Mouse (Mus musculus) spleen, adult 2 months (tissue): ENCODE data around the gene Ssrp1. TPM values are rescaled to one million over a fixed set of nuclear protein-coding genes. Genes with fewer than 3 reads are reported as not detected.

Experiments used
- DNase-seq, 2 experiments: peaks; one replicate each; pipeline versions ENCODE4 v3.0.0 to v3.0.0-alpha.2; 2012 to 2021; ENCODE audit warnings: low spot score in 2 of 2, low read depth in 1 of 2
- H3K27ac ChIP-seq: fragments of 200-500 bp; 2 replicates; pipeline ENCODE4 v1.5.1; 2012; ENCODE audit warnings: low read length, inconsistent platforms; ENCODE audit not compliant: insufficient read depth
- H3K27me3 ChIP-seq: fragments of 200-500 bp; 2 replicates; pipeline ENCODE4 v1.6.1; 2012; ENCODE audit warnings: mild to moderate bottlenecking, moderate library complexity, low read length, inconsistent platforms; ENCODE audit not compliant: control insufficient read depth, insufficient read depth
- H3K36me3 ChIP-seq: fragments of 200-500 bp; 2 replicates; pipeline ENCODE4 v1.6.1; 2012; ENCODE audit warnings: mild to moderate bottlenecking, low read length, inconsistent platforms; ENCODE audit not compliant: control insufficient read depth, insufficient read depth
- H3K4me1 ChIP-seq: fragments of 200-500 bp; 2 replicates; pipeline ENCODE4 v1.6.1; 2011; ENCODE audit warnings: inconsistent platforms; ENCODE audit not compliant: control insufficient read depth, insufficient read depth, insufficient read length
- H3K4me3 ChIP-seq: fragments of 200-500 bp; 2 replicates; pipeline ENCODE4 v1.5.1; 2011; ENCODE audit warnings: mild to moderate bottlenecking, inconsistent platforms; ENCODE audit not compliant: insufficient read depth, insufficient read length; ENCODE audit errors: extremely low read depth
- CTCF ChIP-seq: fragments of 200-500 bp; IDR thresholded peaks from 2 replicates; pipeline ENCODE4 v1.5.1; 2011; ENCODE audit warnings: mild to moderate bottlenecking, inconsistent platforms; ENCODE audit not compliant: insufficient read depth, insufficient read length, insufficient replicate concordance; ENCODE audit errors: extremely low read depth
- POLR2A ChIP-seq: fragments of 200-500 bp; IDR thresholded peaks from 2 replicates; pipeline ENCODE4 v1.6.1; 2011; ENCODE audit warnings: low read depth, low read length, inconsistent platforms
- WGBS: fragments of 180-500 bp; shearing (Covaris S2); methylation state at CpG from one replicate; pipeline ENCODE4 v1.1.7; 2018; 5-methylcytosine and 5-hydroxymethylcytosine counted together
- polyA plus RNA-seq: library from polyadenylated mRNA; depleted of rRNA; stranded (reverse); fragments of >200 nt; gene quantifications from 2 replicates; pipeline ENCODE4 v1.2.3, GENCODE M21; 2012

Gene Ssrp1
- polyA plus RNA-seq, 1 experiment: 105 TPM

GRCm38 (mm10) chr2:85006600-85006999 lies 30.4 kb upstream of the Ssrp1 start:
- Histone ChIP-seq H3K27ac (no peak overlapping the region), H3K4me3 (no peak overlapping the region), H3K36me3 (no peaks in the 10 kb centered on the region), H3K27me3 (no peaks in the 10 kb centered on the region), H3K4me1 (no peaks in the 10 kb centered on the region)
- TF ChIP-seq POLR2A (no peak), CTCF (no peak)
- 92% methylated on average over 7 of the region's 7 CpGs for WGBS
- no peak for DNase-seq

GRCm38 (mm10) chr2:85007729-85008128 lies 29.3 kb upstream of the Ssrp1 start:
- no peaks in the 10 kb centered on the region for H3K4me1 ChIP-seq
- WGBS: 23% methylated on average over 4 of the region's 4 CpGs
- DNase-seq: peak; percentile 31 to 34
- H3K36me3 ChIP-seq: no peaks in the 10 kb centered on the region
- H3K27me3 ChIP-seq: no peaks in the 10 kb centered on the region
- peak; percentile 42; the same call in 1 of the 2 replicates for TF ChIP-seq CTCF
- no peak for TF ChIP-seq POLR2A
- no peak overlapping the region for H3K4me3 ChIP-seq
- no peak overlapping the region for H3K27ac ChIP-seq

GRCm38 (mm10) chr2:85009212-85009611 lies 27.8 kb upstream of the Ssrp1 start:
- WGBS: 89% methylated on average over 2 of the region's 2 CpGs
- DNase-seq: no peak

GRCm38 (mm10) chr2:85011906-85012604 lies 25.0 kb upstream of the Ssrp1 start:
- TF ChIP-seq CTCF: no peak
- TF ChIP-seq POLR2A: no peak
- Histone ChIP-seq H3K4me1 (peaks cover 5% of the 10 kb centered on the region; the same call in 1 of the 2 replicates), H3K36me3 (no peaks in the 10 kb centered on the region), H3K4me3 (no peak overlapping the region), H3K27ac (0 out of 2 replicates have a peak overlapping the region, but pooled peaks have one; percentile 38), H3K27me3 (no peaks in the 10 kb centered on the region)
- WGBS: 81% methylated on average over 9 of the region's 9 CpGs
- no peak for DNase-seq

More at GRCm38 (mm10) chr2:85009212-85009611, 27.8 kb upstream of the Ssrp1 start:
- TF ChIP-seq POLR2A: no peak
- no peak for TF ChIP-seq CTCF
- H3K27me3 ChIP-seq: no peaks in the 10 kb centered on the region
- no peak overlapping the region for H3K27ac ChIP-seq
- H3K4me1 ChIP-seq: no peaks in the 10 kb centered on the region
- H3K36me3 ChIP-seq: no peaks in the 10 kb centered on the region
- H3K4me3 ChIP-seq: no peak overlapping the region

GRCm38 (mm10) chr2:85012679-85013078 lies 24.4 kb upstream of the Ssrp1 start:
- TF ChIP-seq CTCF (no peak), POLR2A (no peak)
- DNase-seq: no peak
- Histone ChIP-seq H3K36me3 (no peaks in the 10 kb centered on the region), H3K27me3 (no peaks in the 10 kb centered on the region), H3K4me1 (peaks cover 5% of the 10 kb centered on the region; the same call in 1 of the 2 replicates), H3K4me3 (no peak overlapping the region), H3K27ac (0 out of 2 replicates have a peak overlapping the region, but pooled peaks have one; percentile 38)
- WGBS: 64% methylated on average over 14 of the region's 14 CpGs

GRCm38 (mm10) chr2:85013826-85014587 lies 23.0 kb upstream of the Ssrp1 start:
- Histone ChIP-seq H3K4me1 (peaks cover 5% of the 10 kb centered on the region; the same call in 1 of the 2 replicates), H3K27ac (no peak overlapping the region), H3K27me3 (no peaks in the 10 kb centered on the region), H3K36me3 (no peaks in the 10 kb centered on the region), H3K4me3 (no peak overlapping the region)
- WGBS: 44% methylated on average over 5 of the region's 5 CpGs
- DNase-seq: no peak
- TF ChIP-seq CTCF: no peak
- TF ChIP-seq POLR2A: no peak

GRCm38 (mm10) chr2:85014588-85014982 lies 22.4 kb upstream of the Ssrp1 start:
- TF ChIP-seq POLR2A: no peak
- no peak for TF ChIP-seq CTCF
- Histone ChIP-seq H3K36me3 (no peaks in the 10 kb centered on the region), H3K4me1 (peaks cover 5% of the 10 kb centered on the region; the same call in 1 of the 2 replicates), H3K27ac (no peak overlapping the region), H3K4me3 (no peak overlapping the region), H3K27me3 (no peaks in the 10 kb centered on the region)
- 26% methylated on average over 3 of the region's 3 CpGs for WGBS
- no peak for DNase-seq
